In the genomic region with DNA sequence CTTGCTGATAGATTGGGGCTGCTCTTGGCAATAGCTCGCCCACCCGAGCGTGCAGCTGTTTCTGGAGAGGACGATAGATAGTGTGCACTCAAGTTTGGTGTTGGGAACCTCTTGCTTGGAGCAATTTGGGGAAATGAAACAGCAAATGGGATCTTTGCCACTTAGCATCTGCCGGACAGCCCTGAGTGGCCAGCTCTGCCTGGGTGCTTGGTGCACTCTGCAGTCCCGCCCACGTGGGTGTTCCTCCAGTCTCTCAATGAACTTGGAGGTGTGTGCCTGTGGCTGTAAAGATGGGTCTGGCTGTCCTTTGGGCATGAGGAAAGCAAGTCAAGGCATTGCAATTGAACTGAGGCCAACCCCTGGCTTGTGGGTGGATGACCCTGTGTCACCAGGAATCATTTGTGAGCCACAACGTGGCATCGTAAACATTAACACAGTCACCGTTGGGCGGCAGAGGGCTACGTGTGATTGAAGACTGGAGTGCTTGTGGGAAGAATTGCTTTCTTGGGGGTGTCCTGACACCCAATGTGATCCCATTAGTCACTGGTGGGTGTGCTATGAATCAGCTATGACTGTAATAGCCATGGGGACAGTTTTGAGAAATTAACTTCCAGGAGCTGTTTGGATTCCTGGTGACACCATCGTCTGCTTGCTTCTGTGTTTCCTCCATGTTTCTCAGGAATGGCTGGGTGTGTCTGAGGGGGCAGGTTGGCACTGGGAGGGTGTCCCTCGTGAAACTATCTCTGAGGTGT, we compare ENCODE assay signal across 14 mouse cellular contexts. TPM values are rescaled to one million over a fixed set of nuclear protein-coding genes. Genes with fewer than 3 reads are reported as not detected.
"Had no signal": no experiment of that assay in that cellular context is flagged by ENCODE, and none has a peak within 500 bp of the region (broad histone marks: within the 10 kb centered on the region; RNA-seq: fewer than 3 reads in every experiment).

No protein-coding gene starts in this region.

- H3K4me3 ChIP-seq: kidney, embryonic 15.5 days; limb, embryonic 12.5 days; liver, embryonic 13.5 days; midbrain, embryonic 13.5 days; myocyte; neural tube, embryonic 15.5 days had no signal

- H3K4me1 ChIP-seq: liver, embryonic 13.5 days had no signal

- H3K27ac ChIP-seq: kidney, embryonic 15.5 days; limb, embryonic 12.5 days; liver, embryonic 13.5 days; macrophage; midbrain, embryonic 13.5 days had no signal

- ATAC-seq: liver, postnatal 0 days; midbrain, embryonic 13.5 days had no signal

- H3K36me3 ChIP-seq: kidney, embryonic 15.5 days; limb, embryonic 12.5 days; liver, embryonic 13.5 days had no signal

- DNase-seq: kidney, adult 2 months; kidney, postnatal 14 days; layer of hippocampus, postnatal 36 days; liver; liver, embryonic 13.5 days; liver, postnatal 0 days; thymus, adult 18-20 months; thymus, postnatal 14 days had no signal

- H3K9me3 ChIP-seq: kidney, embryonic 15.5 days; limb, embryonic 12.5 days; liver, embryonic 13.5 days; midbrain, embryonic 13.5 days; neural tube, embryonic 15.5 days had no signal

- H3K4me2 ChIP-seq: kidney, embryonic 15.5 days; limb, embryonic 12.5 days; liver, embryonic 13.5 days; midbrain, embryonic 13.5 days; neural tube, embryonic 15.5 days had no signal

- H3K9ac ChIP-seq: kidney, embryonic 15.5 days; limb, embryonic 12.5 days; liver, embryonic 13.5 days; liver, postnatal 0 days; midbrain, embryonic 13.5 days; neural tube, embryonic 15.5 days had no signal

RNA-seq across cellular contexts. Expression of a gene that starts 15.6 kb away (rescaled TPM):
- polyA plus RNA-seq: liver, postnatal 0 days had no signal

RNA-seq across cellular contexts. Expression of a gene that starts 35.3 kb away (rescaled TPM):
- polyA plus RNA-seq: macrophage had no signal
